Mouse (Mus musculus) neural tube, embryonic 13.5 days (tissue): ENCODE data around the gene Supt3. TPM values are rescaled to one million over a fixed set of nuclear protein-coding genes. Genes with fewer than 3 reads are reported as not detected.

Source experiments
- ATAC-seq: fragments of 200-750 bp; cut with Nextera tagmentation; 2 replicates; pipeline ENCODE4 v1.8.0; 2017; ENCODE audit warnings: low read depth, mild to moderate bottlenecking, moderate TSS enrichment, moderate library complexity
- H3K27ac ChIP-seq: fragments of 300-500 bp; sonication (generic); replicated peaks from 2 replicates; pipeline ENCODE4 v1.5.1; 2015; ENCODE audit warnings: moderate library complexity, mild to moderate bottlenecking, inconsistent platforms
- H3K27me3 ChIP-seq: fragments of 300-500 bp; sonication (generic); 2 replicates; pipeline ENCODE4 v1.6.1; 2015; ENCODE audit warnings: mild to moderate bottlenecking, inconsistent platforms
- H3K36me3 ChIP-seq: fragments of 300-500 bp; sonication (generic); 2 replicates; pipeline ENCODE4 v1.6.1; 2015; ENCODE audit warnings: mild to moderate bottlenecking, inconsistent platforms
- H3K4me1 ChIP-seq: fragments of 300-500 bp; sonication (generic); replicated peaks from 2 replicates; pipeline ENCODE4 v1.6.1; 2015; ENCODE audit warnings: inconsistent platforms
- H3K4me2 ChIP-seq: fragments of 300-500 bp; sonication (generic); 2 replicates; pipeline ENCODE4 v1.6.1; 2015; ENCODE audit warnings: inconsistent platforms, mild to moderate bottlenecking, moderate library complexity
- H3K4me3 ChIP-seq: fragments of 300-500 bp; sonication (generic); 2 replicates; pipeline ENCODE4 v1.5.1; 2015; ENCODE audit warnings: mild to moderate bottlenecking, inconsistent platforms
- H3K9ac ChIP-seq: fragments of 300-500 bp; sonication (generic); 2 replicates; pipeline ENCODE4 v1.6.1; 2015; ENCODE audit warnings: moderate library complexity, mild to moderate bottlenecking, inconsistent platforms
- H3K9me3 ChIP-seq: fragments of 300-500 bp; sonication (generic); 2 replicates; pipeline ENCODE4 v1.6.1; 2016; ENCODE audit warnings: inconsistent platforms
- WGBS: fragments of 180-500 bp; shearing (Covaris S2); methylation state at CpG from one replicate; pipeline ENCODE4 v1.1.7; 2015; 5-methylcytosine and 5-hydroxymethylcytosine counted together
- polyA plus RNA-seq: library from polyadenylated mRNA; unstranded; fragments of >200 nt; fragmentation: Nextera tagmentation; extraction: Ambion mirVana; gene quantifications from 2 replicates; pipeline ENCODE4 v1.2.1, GENCODE M21; 2015

Supt3 gene
- polyA plus RNA-seq, 1 experiment from 2014 or later = 25.9 TPM

DNA sequence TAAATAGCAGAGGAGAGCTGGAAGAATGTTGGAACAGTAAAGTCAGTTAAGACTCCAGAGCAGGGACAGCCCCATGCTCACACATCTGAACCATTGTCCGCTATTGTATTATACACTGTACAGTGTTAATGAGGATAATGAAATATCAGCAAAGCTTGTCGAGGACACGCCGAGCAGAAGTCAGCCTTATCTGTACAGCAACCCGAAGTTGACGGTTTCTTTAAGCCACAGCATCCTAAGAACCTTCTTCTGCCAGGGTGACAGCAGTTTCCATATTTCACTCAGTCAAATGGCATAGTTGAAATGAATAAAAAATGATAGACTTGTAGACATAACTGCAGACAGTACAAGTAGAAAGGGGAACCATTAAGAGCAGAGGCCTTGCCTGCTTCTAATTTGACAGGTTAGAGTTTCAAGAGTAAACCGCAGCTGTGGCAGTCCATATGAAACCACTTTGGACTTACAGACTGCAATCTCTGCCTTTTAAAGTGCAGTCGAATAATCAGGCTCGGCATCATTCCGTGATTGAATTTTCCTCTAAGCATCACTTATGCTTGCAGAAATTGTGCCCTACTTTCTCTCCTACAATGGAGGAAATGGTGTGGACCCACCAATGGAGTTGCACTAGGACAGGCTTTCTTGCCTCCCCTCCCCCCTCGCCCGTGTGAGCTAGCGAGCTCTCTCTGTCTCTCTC is 227.7 kb downstream of the Supt3 start:
- Histone ChIP-seq H3K9me3 (no peaks in the 10 kb centered on the region), H3K9ac (no peak overlapping the region), H3K36me3 (no peaks in the 10 kb centered on the region), H3K4me1 (no peaks in the 10 kb centered on the region), H3K4me3 (no peak overlapping the region), H3K4me2 (no peak overlapping the region), H3K27me3 (no peaks in the 10 kb centered on the region), H3K27ac (no peak overlapping the region)
- 88% methylated on average over 13 of the region's 13 CpGs for WGBS
- ATAC-seq = no peak

GRCm38 (mm10) chr17:45007461-45007860 is 230.5 kb downstream of the Supt3 start:
- H3K36me3 ChIP-seq = no peaks in the 10 kb centered on the region

DNA sequence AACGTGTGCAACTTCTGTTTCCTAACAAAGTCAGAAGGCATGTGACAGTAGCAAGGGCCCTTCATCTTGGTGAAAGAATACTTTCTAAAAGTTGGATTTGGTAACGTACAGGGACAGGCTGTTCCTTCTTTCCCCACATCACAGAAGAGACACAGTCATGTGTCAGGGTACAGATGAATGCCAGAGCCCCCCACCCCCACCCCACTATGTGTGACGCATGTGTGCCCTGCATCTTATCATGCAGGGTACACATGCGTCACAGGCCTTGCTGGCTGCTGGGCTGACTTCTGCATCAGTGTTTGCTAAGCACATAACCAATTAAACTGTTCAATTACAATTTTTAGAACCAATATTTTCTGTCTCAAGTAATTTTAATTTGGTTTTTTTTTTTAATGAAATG is 231.7 kb downstream of the Supt3 start:
- H3K9ac ChIP-seq = no peak overlapping the region
- ATAC-seq = no peak
- 83% methylated on average over 4 of the region's 4 CpGs for WGBS

More at GRCm38 (mm10) chr17:45007461-45007860, 230.5 kb downstream of the Supt3 start:
- WGBS = 66% methylated on average over 1 of the region's 1 CpGs
- no peak overlapping the region for H3K9ac ChIP-seq
- no peak overlapping the region for H3K4me3 ChIP-seq
- no peak overlapping the region for H3K27ac ChIP-seq
- no peak for ATAC-seq
- H3K4me1 ChIP-seq = no peaks in the 10 kb centered on the region
- no peak overlapping the region for H3K4me2 ChIP-seq
- H3K9me3 ChIP-seq = no peaks in the 10 kb centered on the region
- H3K27me3 ChIP-seq = no peaks in the 10 kb centered on the region

DNA sequence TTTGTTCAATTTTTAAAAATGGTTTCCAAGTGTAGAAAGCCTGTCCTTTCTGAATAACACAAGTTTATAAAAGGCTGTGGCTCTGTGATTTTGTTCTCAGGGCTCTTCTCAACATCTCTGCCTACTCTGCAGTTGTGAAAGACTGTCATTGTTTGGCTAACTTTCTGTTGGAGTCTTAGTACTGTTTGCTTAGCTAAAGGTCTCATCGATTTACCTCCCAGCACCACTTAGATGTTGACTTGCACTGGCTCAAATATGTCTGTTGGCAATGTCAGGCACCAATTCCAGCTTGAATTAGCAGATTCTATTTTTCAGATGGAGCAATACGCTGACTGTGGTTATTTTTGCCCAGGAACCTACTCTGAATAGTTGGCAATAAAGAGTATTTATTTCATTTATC is 233.5 kb downstream of the Supt3 start:
- H3K9me3 ChIP-seq = no peaks in the 10 kb centered on the region
- no peaks in the 10 kb centered on the region for H3K36me3 ChIP-seq
- ATAC-seq = no peak
- no peak overlapping the region for H3K4me2 ChIP-seq
- H3K4me3 ChIP-seq = no peak overlapping the region
- no peak overlapping the region for H3K9ac ChIP-seq
- no peaks in the 10 kb centered on the region for H3K27me3 ChIP-seq
- H3K4me1 ChIP-seq = no peaks in the 10 kb centered on the region
- H3K27ac ChIP-seq = no peak overlapping the region
- 89% methylated on average over 2 of the region's 2 CpGs for WGBS

More for the DNA sequence above, 231.7 kb downstream of the Supt3 start:
- Histone ChIP-seq H3K4me1 (no peaks in the 10 kb centered on the region), H3K9me3 (no peaks in the 10 kb centered on the region), H3K36me3 (no peaks in the 10 kb centered on the region), H3K4me2 (no peak overlapping the region), H3K27ac (no peak overlapping the region), H3K4me3 (no peak overlapping the region), H3K27me3 (no peaks in the 10 kb centered on the region)

DNA sequence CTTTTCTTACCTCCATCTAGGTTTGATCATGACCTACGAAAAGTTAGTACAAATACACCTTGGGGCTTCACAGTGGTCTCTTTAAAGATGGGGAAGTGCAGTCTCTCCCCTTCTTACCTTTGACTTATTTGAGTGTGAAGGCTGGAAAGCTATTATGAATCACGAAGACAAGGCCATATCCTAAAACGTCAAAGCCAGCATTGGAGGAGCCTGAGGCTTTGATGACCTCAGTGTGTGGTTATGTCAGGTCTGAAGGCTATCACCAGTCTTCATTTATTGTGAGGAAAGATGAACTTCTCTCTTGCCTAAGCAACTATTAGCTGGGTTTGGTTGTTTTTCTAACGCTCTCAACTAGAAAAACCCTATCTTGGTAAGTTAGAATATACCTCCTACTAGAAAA is 239.8 kb downstream of the Supt3 start:
- Histone ChIP-seq H3K4me3 (no peak overlapping the region), H3K36me3 (no peaks in the 10 kb centered on the region), H3K27me3 (no peaks in the 10 kb centered on the region), H3K9me3 (no peaks in the 10 kb centered on the region), H3K4me1 (no peaks in the 10 kb centered on the region), H3K4me2 (no peak overlapping the region), H3K27ac (no peak overlapping the region), H3K9ac (no peak overlapping the region)
- 88% methylated on average over 4 of the region's 4 CpGs for WGBS
- no peak for ATAC-seq

DNA sequence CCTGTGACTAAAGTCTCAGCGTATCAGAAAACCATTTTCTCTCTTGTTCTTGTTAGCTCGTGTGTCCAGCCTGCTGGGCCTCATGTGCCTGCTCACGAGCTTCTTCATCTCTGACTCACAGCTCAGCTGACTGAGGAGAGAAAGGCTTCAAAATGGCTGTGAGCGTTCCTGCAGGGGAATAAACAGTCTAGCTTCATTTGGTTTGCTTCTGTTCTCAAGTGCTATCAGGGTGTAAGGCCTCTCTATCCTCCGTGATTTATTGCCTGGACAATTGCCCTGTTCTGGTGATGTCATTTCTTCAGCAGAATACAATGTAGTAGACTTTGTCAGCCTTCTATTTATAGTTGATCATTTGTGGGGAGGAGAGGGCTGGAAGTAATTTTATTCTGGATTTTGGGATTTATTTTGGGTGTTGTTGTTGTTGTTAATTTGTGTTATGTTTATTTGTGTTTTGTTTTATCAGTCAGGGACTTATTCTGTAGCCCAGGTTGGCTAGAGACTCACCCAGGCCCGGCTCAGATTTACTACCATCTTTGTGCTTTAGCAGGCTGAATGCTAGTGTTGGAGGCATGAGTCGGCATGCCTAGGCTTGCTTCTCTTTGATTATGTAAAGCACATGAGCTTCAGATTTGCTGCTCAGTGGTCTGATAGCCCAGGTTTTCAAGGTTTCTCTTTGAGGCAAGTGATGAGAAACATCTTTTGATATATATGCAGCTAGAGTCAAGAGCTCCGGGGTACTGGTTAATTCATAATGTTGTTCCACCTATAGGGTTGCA is 243.4 kb downstream of the Supt3 start:
- H3K9me3 ChIP-seq = no peaks in the 10 kb centered on the region
- no peak overlapping the region for H3K27ac ChIP-seq
- WGBS = 43% methylated on average over 8 of the region's 8 CpGs
- no peaks in the 10 kb centered on the region for H3K27me3 ChIP-seq
- no peaks in the 10 kb centered on the region for H3K36me3 ChIP-seq
- H3K4me2 ChIP-seq = no peak overlapping the region
- ATAC-seq = no peak
- H3K9ac ChIP-seq = no peak overlapping the region
- H3K4me3 ChIP-seq = no peak overlapping the region
- H3K4me1 ChIP-seq = no peaks in the 10 kb centered on the region

- H3K27me3 ChIP-seq = no peaks in the 10 kb centered on the region
- WGBS = 77% methylated on average over 3 of the region's 3 CpGs
- no peak overlapping the region for H3K4me2 ChIP-seq
- H3K9ac ChIP-seq = no peak overlapping the region
- H3K9me3 ChIP-seq = no peaks in the 10 kb centered on the region
- H3K4me3 ChIP-seq = no peak overlapping the region
- H3K27ac ChIP-seq = no peak overlapping the region
- no peaks in the 10 kb centered on the region for H3K4me1 ChIP-seq
- H3K36me3 ChIP-seq = no peaks in the 10 kb centered on the region
- ATAC-seq = no peak
Measured at GRCm38 (mm10) chr17:45028441-45028840, 251.5 kb downstream of the Supt3 start.

GRCm38 (mm10) chr17:45029106-45029505 is 252.2 kb downstream of the Supt3 start:
- H3K4me1 ChIP-seq = no peaks in the 10 kb centered on the region
- H3K4me3 ChIP-seq = no peak overlapping the region
- WGBS = 90% methylated on average over 1 of the region's 1 CpGs
- H3K9me3 ChIP-seq = no peaks in the 10 kb centered on the region
- H3K27me3 ChIP-seq = no peaks in the 10 kb centered on the region
- H3K4me2 ChIP-seq = no peak overlapping the region
- ATAC-seq = no peak
- no peaks in the 10 kb centered on the region for H3K36me3 ChIP-seq
- H3K27ac ChIP-seq = no peak overlapping the region
- no peak overlapping the region for H3K9ac ChIP-seq

DNA sequence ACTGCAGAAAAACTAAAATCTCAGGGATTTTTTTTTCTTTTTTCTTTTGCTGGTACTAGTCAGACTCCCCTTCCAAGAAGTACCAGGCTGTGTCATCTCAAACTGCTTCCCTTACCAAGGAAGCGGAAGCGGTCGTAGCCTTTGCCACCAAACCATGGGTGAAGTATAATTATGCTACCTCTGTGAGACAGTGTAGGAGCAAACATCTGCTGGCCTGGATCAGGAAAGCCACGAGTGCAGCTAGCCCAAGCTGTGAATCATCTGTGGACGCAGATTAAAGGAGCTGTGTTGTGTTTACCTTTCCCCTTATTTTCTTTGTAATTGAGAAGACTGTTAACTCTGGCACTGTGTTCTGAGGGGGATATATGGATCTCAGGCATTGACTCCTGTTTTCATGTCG is 255.3 kb downstream of the Supt3 start:
- Histone ChIP-seq H3K4me3 (no peak overlapping the region), H3K4me2 (no peak overlapping the region), H3K36me3 (no peaks in the 10 kb centered on the region), H3K9ac (no peak overlapping the region), H3K27ac (no peak overlapping the region), H3K9me3 (no peaks in the 10 kb centered on the region), H3K4me1 (no peaks in the 10 kb centered on the region), H3K27me3 (no peaks in the 10 kb centered on the region)
- 78% methylated on average over 6 of the region's 6 CpGs for WGBS
- ATAC-seq = no peak

- H3K4me3 ChIP-seq = no peak overlapping the region
- no peaks in the 10 kb centered on the region for H3K9me3 ChIP-seq
- ATAC-seq = no peak
- H3K9ac ChIP-seq = no peak overlapping the region
- H3K4me2 ChIP-seq = no peak overlapping the region
- no peaks in the 10 kb centered on the region for H3K4me1 ChIP-seq
- WGBS = 70% methylated on average over 7 of the region's 7 CpGs
- no peaks in the 10 kb centered on the region for H3K36me3 ChIP-seq
- no peak overlapping the region for H3K27ac ChIP-seq
- H3K27me3 ChIP-seq = no peaks in the 10 kb centered on the region
Measured at GRCm38 (mm10) chr17:45033617-45034016, 256.7 kb downstream of the Supt3 start.

GRCm38 (mm10) chr17:45041084-45041483 is 264.1 kb downstream of the Supt3 start:
- ATAC-seq = no peak
- Histone ChIP-seq H3K36me3 (0 out of 2 replicates have a peak, but pooled peaks cover 6% of the 10 kb centered on the region), H3K9ac (no peak overlapping the region), H3K4me3 (no peak overlapping the region), H3K9me3 (no peaks in the 10 kb centered on the region), H3K27me3 (no peaks in the 10 kb centered on the region), H3K4me2 (no peak overlapping the region), H3K4me1 (peaks cover 8% of the 10 kb centered on the region; the same call in 1 of the 2 replicates), H3K27ac (no peak overlapping the region)
- WGBS = 85% methylated on average over 2 of the region's 2 CpGs

DNA sequence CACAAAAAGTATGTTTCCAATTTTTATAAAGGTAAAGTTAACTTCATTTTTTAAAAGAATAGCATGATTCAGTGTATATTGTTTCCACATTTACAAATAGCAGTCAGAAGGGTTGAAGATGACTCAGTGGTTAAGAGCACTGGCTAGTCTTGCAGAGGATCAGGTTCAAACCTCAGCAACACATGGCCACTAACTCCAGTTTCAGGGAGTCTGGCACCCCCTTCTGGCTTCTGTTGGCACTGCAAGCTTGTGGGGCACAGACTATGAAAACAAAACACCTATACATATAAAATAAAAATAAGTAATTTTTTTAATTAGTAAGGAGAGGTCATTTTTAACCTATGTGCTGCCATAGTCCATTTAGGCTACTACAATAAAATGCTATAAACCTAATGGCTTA is 268.9 kb downstream of the Supt3 start:
- no peak for ATAC-seq
- Histone ChIP-seq H3K27me3 (no peaks in the 10 kb centered on the region), H3K4me3 (no peak overlapping the region), H3K4me1 (no peaks in the 10 kb centered on the region), H3K9me3 (no peaks in the 10 kb centered on the region), H3K36me3 (0 out of 2 replicates have a peak, but pooled peaks cover 6% of the 10 kb centered on the region), H3K9ac (no peak overlapping the region), H3K4me2 (no peak overlapping the region), H3K27ac (no peak overlapping the region)
